Mouse (Mus musculus): ENCODE measurements around the gene Sirt7. TPM values are rescaled to one million over a fixed set of nuclear protein-coding genes. Genes with fewer than 3 reads are reported as not detected.

Gene Sirt7
- total RNA-seq (2014; fragmentation: Nextera tagmentation), result 28.9 and 35.3 TPM in 2 replicates
- 74.5 and 96.2 TPM in 2 replicates for total RNA-seq (2017)
- 169 and 256 TPM in 2 replicates for polyA plus RNA-seq (2012)

- Histone ChIP-seq H3K4me3 (ENCODE audit: low read depth, low read length) (peak within 1 kb of the TSS; percentile 98), H3K36me3 (replicated peaks) (peaks cover 88% of the 10 kb centered on the region), H3K27me3 (ENCODE audit: insufficient read depth, low read length) (no peaks in the 10 kb centered on the region), H3K9me3 (replicated peaks) (no peaks in the 10 kb centered on the region), H3K4me1 (ENCODE audit: insufficient read depth, low read depth, low read length) (peaks cover 81% of the 10 kb centered on the region)
- TF ChIP-seq GATA1 (IDR thresholded peaks at IDR 0.05; ENCODE audit: borderline replicate concordance, low read length) (no peak), GATA2 (IDR thresholded peaks at IDR 0.05; ENCODE audit: borderline replicate concordance, low read depth, low read length) (no peak), POLR2AphosphoS5 (IDR thresholded peaks at IDR 0.05; ENCODE audit: insufficient replicate concordance, low read depth, low read length) (no peak), CTCF (IDR thresholded peaks at IDR 0.05; ENCODE audit: low read depth, low read length) (no peak)
- DNase-seq (ENCODE audit: low spot score) (no peak), ATAC-seq (ENCODE audit: extremely low read depth, insufficient number of reproducible peaks, low FRiP score, poor library complexity, severe bottlenecking) (no peak)
Observed at GRCm38 (mm10) chr11:120625152-120625775, at the start of gene Sirt7. Gene Sirt7 (minus strand): TSS chr11:120625240.

- no peak for ATAC-seq (ENCODE audit: extremely low read depth, insufficient number of reproducible peaks, low FRiP score, poor library complexity, severe bottlenecking)
- peak overlapping the region; percentile 82 for H3K4me3 ChIP-seq (ENCODE audit: low read depth, low read length)
- peak; percentile 12 for DNase-seq (ENCODE audit: low spot score)
- 0 out of 2 replicates have a peak, but pooled peaks cover 3% of the 10 kb centered on the region for H3K27me3 ChIP-seq (ENCODE audit: insufficient read depth, low read length)
- H3K36me3 ChIP-seq (replicated peaks), result peaks cover 44% of the 10 kb centered on the region
- peaks cover 28% of the 10 kb centered on the region for H3K4me1 ChIP-seq (ENCODE audit: insufficient read depth, low read depth, low read length)
- no peak for TF ChIP-seq GATA2 (IDR thresholded peaks at IDR 0.05; ENCODE audit: borderline replicate concordance, low read depth, low read length)
- TF ChIP-seq POLR2AphosphoS5 (IDR thresholded peaks at IDR 0.05; ENCODE audit: insufficient replicate concordance, low read depth, low read length), result no peak
- no peak for TF ChIP-seq TAL1 (conservative IDR thresholded peaks at IDR 0.05; ENCODE audit: low read depth, low read length)
- TF ChIP-seq GATA1 (IDR thresholded peaks at IDR 0.05; ENCODE audit: borderline replicate concordance, low read length), result no peak
- no peak for TF ChIP-seq CTCF (IDR thresholded peaks at IDR 0.05; ENCODE audit: low read depth, low read length)
- H3K9me3 ChIP-seq (replicated peaks), result no peaks in the 10 kb centered on the region
Observed at GRCm38 (mm10) chr11:120673594-120674122, 48.6 kb upstream of the Sirt7 start.

GRCm38 (mm10) chr11:120672687-120673593, 47.9 kb upstream of the Sirt7 start, which contains the start of gene Aspscr1:
Gene Aspscr1 (plus strand): TSS chr11:120672973.
- H3K4me3 ChIP-seq (ENCODE audit: low read depth, low read length), result peak within 1 kb of the TSS; percentile 82
- peaks cover 37% of the 10 kb centered on the region for H3K36me3 ChIP-seq (replicated peaks)
- peak; percentile 91 for ATAC-seq (ENCODE audit: extremely low read depth, insufficient number of reproducible peaks, low FRiP score, poor library complexity, severe bottlenecking)
- peak; percentile 99 for DNase-seq (ENCODE audit: low spot score)
- peaks cover 28% of the 10 kb centered on the region for H3K4me1 ChIP-seq (ENCODE audit: insufficient read depth, low read depth, low read length)
- H3K27me3 ChIP-seq (ENCODE audit: insufficient read depth, low read length), result 0 out of 2 replicates have a peak, but pooled peaks cover 3% of the 10 kb centered on the region
- TF ChIP-seq CTCF (IDR thresholded peaks at IDR 0.05; ENCODE audit: low read depth, low read length) (no peak), TAL1 (conservative IDR thresholded peaks at IDR 0.05; ENCODE audit: low read depth, low read length) (no peak)
- H3K9me3 ChIP-seq (replicated peaks), result no peaks in the 10 kb centered on the region

DNA sequence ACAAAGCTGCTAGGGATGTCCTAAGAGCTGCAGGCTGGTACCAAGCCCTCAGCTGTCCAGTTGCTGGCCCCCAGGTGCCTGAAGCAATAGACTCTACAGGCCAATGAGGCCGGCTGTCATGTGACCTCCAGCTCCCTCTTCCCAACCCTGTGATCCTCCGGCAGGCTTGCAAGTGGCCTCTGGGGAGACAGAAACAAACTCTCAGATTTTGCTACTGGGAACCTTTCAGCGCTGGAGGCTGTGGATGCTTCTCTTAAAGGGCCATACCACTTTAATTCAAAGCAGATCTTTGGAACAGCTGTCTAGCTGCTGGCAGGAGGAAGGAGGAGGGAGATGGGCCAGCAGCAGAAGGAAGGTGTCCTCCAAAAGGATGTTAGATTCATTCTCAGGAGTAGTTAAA, 41.6 kb upstream of the Sirt7 start:
- no peaks in the 10 kb centered on the region for H3K36me3 ChIP-seq (replicated peaks)
- peaks cover 52% of the 10 kb centered on the region for H3K27me3 ChIP-seq (ENCODE audit: insufficient read depth, low read length)
- H3K4me1 ChIP-seq (ENCODE audit: insufficient read depth, low read depth, low read length), result no peaks in the 10 kb centered on the region
- no peak for ATAC-seq (ENCODE audit: extremely low read depth, insufficient number of reproducible peaks, low FRiP score, poor library complexity, severe bottlenecking)
- no peaks in the 10 kb centered on the region for H3K9me3 ChIP-seq (replicated peaks)
- TF ChIP-seq CTCF (IDR thresholded peaks at IDR 0.05; ENCODE audit: low read depth, low read length) (no peak), TAL1 (conservative IDR thresholded peaks at IDR 0.05; ENCODE audit: low read depth, low read length) (no peak), GATA2 (IDR thresholded peaks at IDR 0.05; ENCODE audit: borderline replicate concordance, low read depth, low read length) (no peak), POLR2AphosphoS5 (IDR thresholded peaks at IDR 0.05; ENCODE audit: insufficient replicate concordance, low read depth, low read length) (no peak)
- H3K4me3 ChIP-seq (ENCODE audit: low read depth, low read length), result no peak overlapping the region
- DNase-seq (ENCODE audit: low spot score), result no peak

DNA sequence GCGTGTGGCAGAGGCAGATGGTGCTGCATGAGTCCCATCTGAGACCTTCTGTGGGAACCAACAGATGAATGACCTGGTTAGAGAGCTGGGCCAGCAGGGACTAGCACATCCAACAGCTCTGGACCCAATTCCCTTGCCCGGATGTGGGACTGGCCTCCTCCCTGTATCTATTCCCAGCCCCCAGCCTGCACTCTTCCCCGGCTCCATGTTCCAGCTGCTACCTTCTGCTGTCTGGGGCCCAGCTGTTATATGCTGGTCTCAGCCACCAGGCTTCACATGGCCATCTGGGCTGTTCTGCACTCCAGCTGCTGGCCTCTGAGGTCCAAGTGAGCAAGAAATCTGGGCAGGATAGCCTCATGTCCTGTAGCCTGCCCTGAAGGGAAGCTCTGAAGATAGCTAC, 40.4 kb upstream of the Sirt7 start:
- no peak for TF ChIP-seq CTCF (IDR thresholded peaks at IDR 0.05; ENCODE audit: low read depth, low read length)
- TF ChIP-seq GATA2 (IDR thresholded peaks at IDR 0.05; ENCODE audit: borderline replicate concordance, low read depth, low read length), result no peak
- Histone ChIP-seq H3K36me3 (replicated peaks) (no peaks in the 10 kb centered on the region), H3K4me3 (ENCODE audit: low read depth, low read length) (no peak overlapping the region), H3K9me3 (replicated peaks) (peaks cover 7% of the 10 kb centered on the region), H3K27me3 (ENCODE audit: insufficient read depth, low read length) (peaks cover 64% of the 10 kb centered on the region), H3K4me1 (ENCODE audit: insufficient read depth, low read depth, low read length) (no peaks in the 10 kb centered on the region)
- no peak for DNase-seq (ENCODE audit: low spot score)
- no peak for ATAC-seq (ENCODE audit: extremely low read depth, insufficient number of reproducible peaks, low FRiP score, poor library complexity, severe bottlenecking)

- no peak overlapping the region for H3K4me3 ChIP-seq (ENCODE audit: low read depth, low read length)
- H3K9me3 ChIP-seq (replicated peaks), result peaks cover 15% of the 10 kb centered on the region
- H3K4me1 ChIP-seq (ENCODE audit: insufficient read depth, low read depth, low read length), result peaks cover 6% of the 10 kb centered on the region; the same call in 1 of the 2 replicates
- ATAC-seq (ENCODE audit: extremely low read depth, insufficient number of reproducible peaks, low FRiP score, poor library complexity, severe bottlenecking) (no peak), DNase-seq (ENCODE audit: low spot score) (no peak)
- no peaks in the 10 kb centered on the region for H3K36me3 ChIP-seq (replicated peaks)
- H3K27me3 ChIP-seq (ENCODE audit: insufficient read depth, low read length), result peaks cover 78% of the 10 kb centered on the region
- TF ChIP-seq GATA2 (IDR thresholded peaks at IDR 0.05; ENCODE audit: borderline replicate concordance, low read depth, low read length) (no peak), POLR2AphosphoS5 (IDR thresholded peaks at IDR 0.05; ENCODE audit: insufficient replicate concordance, low read depth, low read length) (no peak), CTCF (IDR thresholded peaks at IDR 0.05; ENCODE audit: low read depth, low read length) (no peak), GATA1 (IDR thresholded peaks at IDR 0.05; ENCODE audit: borderline replicate concordance, low read length) (no peak)
Observed at GRCm38 (mm10) chr11:120663714-120664113, 38.7 kb upstream of the Sirt7 start.
